Mouse (Mus musculus) urinary bladder, postnatal 14 days (tissue): ENCODE data around the gene Angptl2.
"Not testable (repeated sequence)": the region's sequence is repeated elsewhere in the genome, so short reads cannot be mapped to it uniquely, and the experiment has no call there.

ENCODE experiments used
- DNase-seq: peaks from one replicate; pipeline ENCODE4 v3.0.0; 2021; ENCODE audit warnings: low spot score

The Angptl2 gene

DNA sequence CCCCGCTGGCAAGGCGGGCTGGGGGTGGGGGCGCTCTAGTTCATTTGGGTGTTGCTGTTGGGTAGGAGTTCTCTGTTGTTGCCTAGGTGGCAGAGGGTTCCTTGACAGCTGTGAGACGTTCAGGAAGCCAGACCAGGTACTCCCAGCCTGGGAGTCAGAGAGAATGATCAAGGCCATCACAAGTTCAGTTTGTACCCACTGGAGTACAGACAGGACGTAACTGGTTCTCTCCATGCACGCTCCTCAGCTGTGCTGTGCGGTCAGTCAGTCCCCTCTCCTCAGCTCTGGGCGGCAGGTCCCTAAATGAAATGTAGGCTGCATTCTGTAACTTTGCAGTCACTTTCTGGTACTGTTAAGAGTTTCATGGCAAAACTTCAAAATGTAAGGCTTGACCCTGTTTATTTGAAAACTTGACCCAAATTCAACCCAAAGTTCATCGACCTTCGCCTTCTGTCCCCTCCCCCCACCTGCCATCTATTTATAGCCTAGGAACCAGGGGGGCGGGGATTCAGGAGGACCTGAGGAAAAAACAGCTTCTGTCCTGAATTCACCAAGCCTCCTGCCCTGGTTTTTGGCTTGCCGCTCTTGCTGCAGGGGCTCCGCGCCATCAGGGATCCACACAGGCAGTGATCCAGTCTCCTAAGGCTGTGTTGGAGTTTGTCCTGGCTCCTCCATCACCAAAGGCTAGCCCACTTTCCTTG, 15.4 kb upstream of the Angptl2 start:
- no peak for DNase-seq

GRCm38 (mm10) chr2:33203284-33203683, 12.6 kb upstream of the Angptl2 start:
- no peak for DNase-seq

DNA sequence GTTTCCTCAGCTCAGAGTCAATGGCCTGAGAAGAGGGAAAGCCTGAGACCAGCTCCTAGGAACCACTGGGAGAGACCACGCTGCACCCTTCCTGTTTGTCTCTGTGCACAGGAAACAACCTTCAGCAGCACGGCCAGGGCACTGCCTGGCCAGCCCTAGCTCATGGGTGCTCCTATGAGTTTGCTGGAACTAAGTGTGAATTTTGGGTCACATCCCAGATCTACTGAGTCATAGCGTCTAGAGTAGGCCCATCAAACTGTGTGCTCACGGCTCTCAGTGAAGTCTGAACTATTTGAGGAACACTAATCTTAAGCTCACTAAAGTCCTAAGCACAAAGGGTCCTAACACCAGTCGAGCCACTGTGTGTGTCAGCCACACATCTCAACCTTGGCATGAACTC, 10.9 kb upstream of the Angptl2 start:
- peak; percentile 34 for DNase-seq

DNA sequence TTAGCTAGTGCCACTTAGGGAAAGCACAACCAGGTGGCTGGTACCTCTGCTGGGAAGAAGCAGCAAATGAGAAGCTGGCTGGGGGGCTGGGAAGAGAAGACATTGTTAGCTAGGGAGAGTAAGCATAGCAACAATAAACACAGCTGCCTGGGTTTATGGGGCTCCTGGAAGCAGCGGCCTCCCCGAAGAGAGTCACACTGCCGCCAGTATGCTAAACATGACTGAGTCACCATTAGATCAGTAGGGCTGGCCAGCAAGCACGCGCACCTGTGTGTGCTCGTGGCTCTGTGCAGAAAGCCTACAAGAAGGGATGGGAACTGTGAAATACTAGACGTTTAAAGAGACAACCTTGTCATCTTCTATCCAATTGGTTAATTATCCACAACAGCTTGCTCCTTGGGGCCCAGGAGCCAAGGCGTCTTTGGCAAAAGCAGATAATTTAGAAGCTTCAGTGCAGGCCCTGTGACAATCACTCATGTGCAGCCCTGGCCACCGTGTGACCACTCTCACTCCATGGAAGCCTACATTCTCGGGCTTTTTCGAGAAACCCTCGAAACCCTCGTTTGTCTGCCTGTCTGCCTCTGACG, 9.8 kb upstream of the Angptl2 start:
- DNase-seq, result peak; percentile 41

GRCm38 (mm10) chr2:33207069-33207468, 8.8 kb upstream of the Angptl2 start:
- peak; percentile 74 for DNase-seq

DNA sequence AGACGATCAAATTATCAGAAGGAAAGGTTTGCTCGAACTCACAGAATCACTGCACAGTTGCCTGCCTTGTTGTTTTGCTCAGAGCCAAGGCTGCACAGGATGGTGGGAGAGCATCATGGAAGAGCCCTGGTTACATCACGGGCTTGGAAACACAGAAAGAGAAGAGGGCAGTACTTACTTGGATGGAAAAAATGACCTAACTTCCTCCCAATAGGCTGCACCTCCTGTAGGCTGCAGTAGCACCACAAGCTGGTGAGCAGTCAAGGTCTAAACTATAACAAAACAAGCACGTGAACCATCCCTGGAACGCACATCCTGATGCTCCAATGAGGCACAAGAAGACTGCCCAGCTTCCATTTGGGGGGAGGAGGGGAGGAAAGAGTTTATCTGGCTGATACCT, 7.7 kb upstream of the Angptl2 start:
- DNase-seq, result no peak

DNA sequence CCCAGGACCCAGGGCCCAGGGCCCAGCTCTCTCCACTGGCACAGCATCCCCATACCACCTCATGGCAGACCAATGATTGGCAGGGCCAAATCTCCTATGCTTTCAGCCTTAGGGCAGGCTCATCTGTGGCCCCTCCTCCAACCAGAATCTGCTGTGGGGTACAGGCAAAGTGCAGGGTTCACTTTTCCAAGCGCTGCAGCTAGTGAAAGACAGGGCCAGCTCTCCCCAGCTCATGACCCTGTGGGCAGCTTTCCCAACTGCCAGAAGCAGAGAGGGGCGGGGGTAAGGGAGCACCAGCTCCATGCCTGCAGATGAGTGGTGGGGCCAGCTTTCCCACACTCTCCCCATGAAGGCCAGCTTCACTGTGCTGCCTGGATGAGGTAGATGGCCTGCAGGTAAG, 5.0 kb upstream of the Angptl2 start:
- DNase-seq, result no peak

- DNase-seq, result not testable (repeated sequence)
Measured at GRCm38 (mm10) chr2:33211263-33211662, 4.6 kb upstream of the Angptl2 start.

DNA sequence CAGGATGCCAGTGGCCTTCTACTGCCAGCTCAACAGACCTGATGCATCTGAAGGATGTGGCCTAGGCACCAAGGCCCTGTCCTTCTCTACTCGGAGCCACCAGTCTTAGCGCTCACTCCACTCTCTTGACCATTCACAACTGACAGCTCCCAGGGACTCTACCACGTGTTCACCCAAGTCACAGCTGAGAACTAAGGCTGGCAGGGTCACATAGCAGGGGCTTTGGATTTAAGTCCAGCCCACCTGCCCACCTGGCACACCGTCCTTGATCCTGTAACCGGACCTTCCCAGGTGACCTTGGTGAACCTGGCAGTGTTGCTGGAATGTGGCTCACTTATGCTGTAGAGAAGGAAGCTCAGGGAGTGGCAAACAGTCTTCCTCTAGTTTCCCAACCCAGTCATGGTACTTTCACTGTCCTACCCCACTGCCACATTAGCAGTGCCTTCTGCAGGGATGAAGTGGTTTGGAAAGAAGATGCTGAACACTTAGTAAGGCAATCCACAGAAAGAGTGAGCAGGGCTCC, 631 bp upstream of the Angptl2 start:
- DNase-seq, result no peak

DNA sequence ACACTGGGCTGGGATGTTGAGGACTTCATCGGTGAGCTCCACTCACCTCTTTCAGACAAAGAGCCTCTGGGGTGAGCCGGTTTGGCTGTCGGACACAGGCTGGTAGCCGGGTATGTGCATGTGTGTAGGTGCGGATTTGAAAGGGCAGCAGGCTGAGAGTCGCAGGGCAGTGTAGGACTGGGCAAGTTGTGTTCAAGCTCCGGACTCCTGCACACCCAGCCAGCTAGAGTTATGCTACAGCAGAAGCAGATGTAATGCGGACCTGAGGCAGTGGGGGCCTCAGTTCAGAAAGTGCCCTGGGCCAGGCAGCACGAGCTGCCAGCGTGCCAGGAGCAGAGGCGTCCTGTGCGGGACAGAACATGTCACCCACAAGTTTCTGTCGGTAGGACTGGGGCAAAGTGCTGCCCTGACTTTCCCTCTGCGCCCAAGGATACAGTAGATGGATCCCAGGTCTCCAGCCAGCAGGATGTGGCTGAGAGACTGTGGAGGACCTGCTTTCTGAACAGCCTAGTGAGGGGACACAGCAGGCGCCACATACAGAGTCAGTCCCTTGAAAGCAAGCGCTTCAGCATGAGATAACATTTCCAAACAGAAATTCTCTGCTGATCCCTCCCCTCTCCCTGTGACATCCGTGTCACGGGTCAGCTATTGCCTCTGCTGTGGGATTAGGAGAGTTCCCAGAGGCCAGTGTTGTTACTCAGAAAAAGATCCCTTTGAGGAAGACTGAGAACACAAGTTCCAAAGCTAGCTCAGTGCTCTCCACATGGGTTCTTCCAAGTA, 966 bp downstream of the Angptl2 start:
- no peak for DNase-seq

DNA sequence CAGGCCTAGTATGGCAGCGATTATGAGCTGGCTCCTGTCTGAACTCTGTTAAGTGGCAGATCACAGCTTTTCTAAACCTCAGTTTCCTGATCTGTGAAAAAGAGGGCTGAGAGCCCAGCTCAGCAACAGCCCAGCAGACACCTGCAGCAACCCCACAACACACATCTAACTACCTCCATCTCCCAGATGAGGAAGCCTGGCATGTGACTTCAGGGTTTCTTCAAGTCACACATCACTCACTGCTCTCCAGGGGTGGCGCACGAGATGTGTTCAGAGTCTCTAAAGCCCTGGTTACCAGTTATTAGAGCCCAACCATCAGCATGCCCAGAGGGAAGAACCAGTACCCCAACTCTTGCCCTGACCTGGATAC, 1.5 kb downstream of the Angptl2 start:
- DNase-seq, result no peak

DNA sequence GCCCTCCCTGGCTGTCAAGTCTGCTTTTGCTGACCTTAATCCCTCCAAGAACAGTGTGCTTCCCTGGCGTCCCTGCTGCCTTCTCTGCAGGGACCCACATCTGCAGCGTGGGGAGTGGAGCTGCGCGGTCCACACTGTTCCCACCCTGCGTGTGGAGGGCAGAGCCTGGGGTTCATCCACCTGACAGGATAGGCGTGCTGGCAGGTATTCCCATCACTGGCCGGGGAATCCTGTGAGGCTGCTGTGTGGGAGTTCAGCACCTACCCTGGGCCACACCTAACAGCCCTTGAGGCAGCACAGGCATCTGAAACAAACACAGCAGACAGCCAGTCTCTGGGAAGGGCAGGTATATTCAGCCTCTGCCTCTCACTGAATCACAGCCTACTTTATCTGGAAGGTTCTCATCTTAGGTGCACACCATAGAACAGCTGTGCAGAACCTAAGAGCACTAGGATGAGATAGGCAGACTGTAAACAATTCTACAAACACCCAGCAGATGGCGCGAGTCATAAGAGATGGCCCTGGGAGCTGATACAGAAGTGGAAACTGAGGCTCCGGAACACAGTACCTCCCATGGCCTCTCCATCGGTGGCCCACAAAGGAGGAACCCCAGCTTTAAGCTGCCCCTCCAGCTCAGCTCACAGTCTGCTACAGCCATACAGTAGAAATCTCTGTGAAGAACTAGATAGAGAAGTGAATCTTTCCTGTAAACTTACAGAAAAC, 3.2 kb downstream of the Angptl2 start:
- peak; percentile 41 for DNase-seq

GRCm38 (mm10) chr2:33219637-33220036, 3.8 kb downstream of the Angptl2 start:
- DNase-seq, result no peak

DNA sequence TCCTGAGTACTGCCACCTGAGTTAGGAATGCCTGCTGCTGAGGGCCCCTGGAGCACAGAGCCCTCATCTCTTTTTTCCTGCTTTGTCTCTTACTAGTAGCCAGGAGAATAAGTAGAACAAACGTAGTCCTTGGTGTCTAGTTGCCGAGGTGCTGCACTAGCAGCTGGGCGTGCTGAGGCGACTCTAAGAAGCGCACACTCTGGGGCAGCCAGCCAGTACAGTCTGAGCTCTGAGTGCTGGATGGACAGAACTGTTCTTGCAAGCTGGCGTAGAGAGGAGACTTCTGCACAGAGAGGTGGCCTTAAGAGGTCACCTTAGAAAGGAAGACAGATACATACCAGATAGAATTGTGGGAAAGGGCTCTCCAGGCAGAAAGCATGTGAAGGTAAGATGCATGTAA, 4.4 kb downstream of the Angptl2 start:
- peak; percentile 28 for DNase-seq

GRCm38 (mm10) chr2:33220674-33221338, 4.9 kb downstream of the Angptl2 start:
- no peak for DNase-seq

DNA sequence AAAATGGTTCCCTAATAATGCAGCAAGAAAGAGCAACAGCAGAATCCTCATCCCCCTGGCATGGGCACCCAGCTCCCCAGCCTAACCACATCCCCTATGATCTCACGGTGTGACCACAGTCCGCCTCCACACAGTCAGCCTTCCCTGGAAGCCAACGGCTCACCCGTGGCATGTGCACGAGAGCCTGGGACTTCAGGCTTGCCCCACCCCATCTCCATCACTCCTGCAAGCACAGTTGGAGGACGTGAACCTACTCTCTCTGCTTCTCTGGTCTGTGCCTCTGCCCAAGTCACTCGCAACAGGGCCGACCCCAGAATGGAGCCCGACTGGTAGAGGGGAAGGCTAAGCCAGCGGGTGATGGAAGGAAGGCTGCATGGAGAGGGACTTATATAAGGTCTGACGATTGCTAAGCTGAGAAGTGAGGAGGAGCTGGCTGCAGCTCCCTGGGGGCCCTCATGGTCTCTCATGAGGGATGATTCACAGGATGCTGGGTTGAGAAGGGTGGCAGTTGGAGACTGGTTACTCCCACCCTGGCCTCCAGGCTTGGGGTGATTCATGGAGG, 5.6 kb downstream of the Angptl2 start:
- no peak for DNase-seq

- no peak for DNase-seq
Measured at GRCm38 (mm10) chr2:33222480-33222879, 6.6 kb downstream of the Angptl2 start.

- DNase-seq, result no peak
Measured at GRCm38 (mm10) chr2:33223656-33224358, 7.9 kb downstream of the Angptl2 start.

- no peak for DNase-seq
Measured at GRCm38 (mm10) chr2:33225921-33226320, 10.1 kb downstream of the Angptl2 start.

DNA sequence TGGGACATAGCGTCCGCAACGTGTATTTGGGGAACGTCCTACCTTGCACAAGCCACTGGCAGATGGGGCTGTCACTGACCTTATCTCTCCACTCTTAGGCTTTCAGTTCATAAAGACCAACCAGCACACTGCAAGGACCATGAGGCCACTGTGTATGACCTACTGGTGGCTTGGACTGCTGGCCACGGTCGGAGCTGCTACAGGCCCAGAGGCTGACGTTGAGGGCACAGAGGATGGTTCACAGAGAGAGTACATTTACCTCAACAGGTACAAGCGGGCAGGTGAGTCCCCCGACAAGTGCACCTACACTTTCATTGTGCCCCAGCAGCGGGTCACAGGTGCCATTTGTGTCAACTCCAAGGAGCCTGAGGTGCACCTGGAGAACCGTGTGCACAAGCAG, 12.2 kb downstream of the Angptl2 start:
- DNase-seq, result no peak

GRCm38 (mm10) chr2:33228551-33228950, 12.7 kb downstream of the Angptl2 start:
- no peak for DNase-seq
